Mouse (Mus musculus): ENCODE results near the gene Cfap300.
A peak's percentile ranks its signal among the peaks of the same experiment; 100 is the strongest.

Gene Cfap300

GRCm38 (mm10) chr9:7984287-7984686 is 58.3 kb downstream of the Cfap300 start:
- DNase-seq (ENCODE audit: low read depth, low spot score), result no peak

- no peak for DNase-seq (ENCODE audit: low read depth, low spot score)
Measured at GRCm38 (mm10) chr9:7983665-7984064, 59.0 kb downstream of the Cfap300 start.

GRCm38 (mm10) chr9:7980162-7980561 is 62.5 kb downstream of the Cfap300 start:
- DNase-seq (ENCODE audit: low read depth, low spot score), result no peak

- DNase-seq (ENCODE audit: low read depth, low spot score), result no peak
Measured at GRCm38 (mm10) chr9:7979153-7979916, 63.3 kb downstream of the Cfap300 start.

GRCm38 (mm10) chr9:7978502-7978901 is 64.1 kb downstream of the Cfap300 start:
- DNase-seq (ENCODE audit: low read depth, low spot score), result peak; percentile 34

GRCm38 (mm10) chr9:7977587-7977986 is 65.0 kb downstream of the Cfap300 start:
- DNase-seq (ENCODE audit: low read depth, low spot score), result no peak

GRCm38 (mm10) chr9:7971993-7972392 is 70.6 kb downstream of the Cfap300 start:
- no peak for DNase-seq (ENCODE audit: low read depth, low spot score)
